Mouse (Mus musculus) granulocyte monocyte progenitor cell, adult 5-6 weeks (primary cell): ENCODE data around the gene Xrra1. TPM values are rescaled to one million over a fixed set of nuclear protein-coding genes. Genes with fewer than 3 reads are reported as not detected.
"Not testable (repeated sequence)": the region's sequence is repeated elsewhere in the genome, so short reads cannot be mapped to it uniquely, and the experiment has no call there.

Experiments
- ATAC-seq: replicated peaks from 2 replicates; pipeline ENCODE4 v1.8.0; 2016; ENCODE audit warnings: mild to moderate bottlenecking, moderate TSS enrichment, inconsistent platforms; ENCODE audit not compliant: poor library complexity, severe bottlenecking
- total RNA-seq, 2 experiments: library from RNA; stranded (forward) in 1 of 2; stranded (reverse) in 1 of 2; fragments of 200-712, 200-1000 nt in 1 of 2; fragments of >200 nt in 1 of 2; fragmentation: Nextera tagmentation in 1 of 2; gene quantifications; 2 replicates each; pipeline ENCODE4 v1.2.3; 2014 to 2017

The Xrra1 gene
- total RNA-seq (2014; fragmentation: Nextera tagmentation) (1.3 TPM in 1 of 2 replicates, not detected in the other), total RNA-seq (2017) (not detected in 2 replicates)

DNA sequence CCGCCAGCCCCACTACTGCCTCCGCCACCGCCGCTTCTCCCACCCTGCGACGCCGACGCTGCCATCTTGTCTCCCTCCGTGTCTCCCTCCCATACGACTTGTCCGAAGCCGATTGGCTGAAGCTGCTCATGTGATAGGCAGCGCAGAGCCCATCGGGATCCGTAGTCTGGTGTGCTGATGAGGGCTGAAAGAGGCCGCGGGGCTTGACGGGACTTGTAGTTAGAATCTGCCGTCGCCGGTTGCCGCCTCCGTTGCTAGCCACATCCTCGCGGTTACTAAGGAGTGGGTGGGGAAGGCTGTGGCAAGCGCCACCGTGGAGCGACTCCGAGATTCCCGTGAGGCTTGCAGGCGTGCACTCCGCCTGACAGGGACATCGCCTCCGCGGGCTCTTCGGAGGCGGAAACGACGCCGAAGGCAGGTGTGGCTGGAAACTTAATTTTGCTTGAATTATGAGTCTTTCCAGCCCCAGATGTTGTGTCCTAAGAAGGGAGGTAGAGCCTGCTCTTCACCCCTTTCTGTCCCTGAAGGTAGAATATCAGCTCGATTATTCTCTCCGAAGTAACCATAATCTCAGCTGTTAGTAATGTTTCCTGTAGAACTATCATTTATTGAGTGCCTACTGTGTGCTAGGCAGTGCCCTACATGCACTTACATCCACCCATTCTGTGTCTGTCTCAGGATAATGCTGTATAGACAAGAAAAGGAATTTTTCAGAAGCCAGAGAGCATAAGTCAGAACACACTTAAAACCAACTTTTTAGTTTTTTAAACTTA, at the start of gene Xrra1:
Gene Xrra1, plus strand, starts transcription at position 304 of the 773 bp plus-strand sequence.
- ATAC-seq, result peak; percentile 93

DNA sequence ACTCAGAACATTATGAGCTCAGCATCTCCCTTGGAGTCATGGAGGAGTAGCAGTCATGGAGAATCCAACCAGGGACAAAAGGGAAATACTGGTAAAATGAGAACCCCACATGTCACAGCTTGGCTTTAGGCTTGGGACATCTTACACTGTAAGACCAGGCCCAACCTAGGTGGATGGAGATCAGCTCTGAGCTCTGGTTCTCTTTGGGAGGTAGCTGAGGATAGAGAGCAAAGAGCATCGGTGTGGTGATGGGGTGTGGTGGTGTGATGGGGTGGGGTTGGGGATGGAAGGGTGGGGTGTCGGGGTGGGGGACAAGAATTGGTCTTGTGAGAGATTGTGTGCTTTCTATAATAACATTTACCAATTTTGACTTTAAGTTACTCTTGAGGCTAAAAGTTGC, 48.1 kb upstream of the Xrra1 start:
- no peak for ATAC-seq

DNA sequence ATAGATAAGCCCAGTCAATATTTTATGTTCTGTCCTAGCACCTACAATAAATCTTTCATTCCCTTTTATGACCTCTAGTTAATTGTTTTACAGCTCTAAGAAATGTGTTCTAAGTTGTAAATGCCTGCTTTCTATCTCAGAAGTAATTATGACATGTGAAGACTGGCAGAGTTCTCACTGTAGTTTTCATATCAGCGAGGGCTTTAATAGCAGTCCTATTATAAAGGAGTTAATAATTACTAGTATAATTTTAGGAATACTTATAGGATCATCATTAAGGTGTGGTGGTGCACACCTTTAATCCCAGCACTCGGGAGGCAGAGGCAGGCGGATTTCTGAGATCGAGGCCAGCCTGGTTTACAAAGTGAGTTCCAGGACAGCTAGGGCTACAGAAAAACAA, 47.3 kb upstream of the Xrra1 start:
- ATAC-seq, result no peak

DNA sequence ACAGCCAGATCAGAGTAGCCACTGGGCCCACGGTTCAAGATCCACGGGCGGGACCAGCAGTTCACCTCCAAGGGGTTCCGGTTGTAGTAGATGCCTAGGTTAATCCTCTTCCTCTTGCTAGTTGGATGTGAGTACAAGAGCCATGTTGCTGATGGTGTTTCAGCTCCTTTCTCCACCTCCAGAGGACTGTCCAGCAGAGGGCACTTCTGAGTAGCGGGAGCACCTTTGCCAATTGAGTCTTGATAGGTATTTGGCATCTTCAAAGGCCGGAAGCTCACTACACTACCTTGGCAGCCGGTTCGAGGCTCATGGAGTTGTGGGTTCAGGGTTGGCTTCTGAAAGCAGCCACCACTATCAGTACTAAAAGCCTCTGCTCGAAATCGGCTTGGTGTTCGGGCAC, 45.5 kb upstream of the Xrra1 start:
- ATAC-seq, result peak; percentile 17; the same call in 1 of the 2 replicates

DNA sequence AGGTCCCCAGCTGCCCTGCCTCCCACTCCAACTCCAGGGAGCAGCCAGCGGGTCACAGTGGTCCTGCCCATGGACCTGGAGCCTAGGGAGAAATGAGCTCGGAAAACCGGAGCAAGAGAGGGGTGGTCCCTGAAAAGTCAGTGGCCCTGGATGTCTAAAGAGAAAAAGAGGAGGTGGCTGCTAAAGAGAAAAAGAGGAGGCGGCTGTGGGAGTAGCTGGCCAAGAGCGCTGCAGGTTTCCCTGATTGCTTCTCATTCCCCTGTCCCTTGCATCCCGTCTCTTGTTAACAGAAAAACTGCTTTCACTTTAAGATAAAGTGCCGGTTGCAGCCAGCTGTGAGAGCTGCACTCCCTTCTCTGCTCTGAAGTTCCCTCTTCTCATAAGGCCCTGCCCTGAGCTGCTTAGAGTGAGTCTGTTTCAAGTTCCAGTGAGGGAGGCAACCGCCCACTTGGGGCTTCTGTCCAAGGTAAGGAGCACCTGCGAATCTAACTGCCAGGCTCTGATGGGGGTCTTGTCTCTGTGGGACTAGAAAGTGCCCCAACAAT, 40.7 kb upstream of the Xrra1 start:
- ATAC-seq, result not testable (repeated sequence)

DNA sequence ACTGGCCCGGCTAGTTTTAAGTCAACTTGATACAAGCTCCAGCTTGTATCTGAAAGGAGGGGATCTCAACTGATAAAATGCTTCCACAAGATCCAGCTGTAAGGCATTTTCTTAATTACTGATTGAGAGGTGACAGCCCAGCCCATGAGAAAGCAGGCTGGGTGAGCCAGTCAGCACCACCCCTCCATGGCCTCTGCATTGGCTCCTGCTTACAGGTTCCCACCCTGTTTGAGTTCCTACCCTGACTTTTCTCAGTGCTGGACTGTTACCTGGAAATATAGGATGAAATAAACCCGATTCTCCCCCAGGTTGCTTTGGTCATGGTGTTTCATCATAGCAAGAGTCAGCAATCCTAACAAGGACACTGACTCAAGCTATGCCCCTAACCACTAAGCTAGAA, 37.0 kb upstream of the Xrra1 start:
- no peak for ATAC-seq

DNA sequence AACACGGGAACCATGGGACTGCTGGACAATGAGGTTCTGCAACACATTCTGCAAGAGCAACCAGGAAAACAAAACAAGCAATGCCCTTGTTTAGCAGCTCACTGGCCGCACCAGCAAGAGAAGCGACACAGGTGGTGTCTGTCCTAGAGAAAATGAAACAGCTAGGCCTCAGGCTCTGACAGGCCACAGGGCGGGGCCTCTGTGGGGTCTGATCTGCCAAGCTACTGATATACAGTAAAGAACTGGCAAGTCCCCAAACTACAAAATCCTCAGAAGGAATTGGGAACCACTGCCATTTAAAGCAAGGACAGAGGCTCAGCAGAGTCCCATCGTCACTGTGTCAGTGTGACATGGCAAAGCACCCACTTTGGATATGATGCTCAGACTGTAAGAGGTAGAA, 36.5 kb upstream of the Xrra1 start:
- ATAC-seq, result no peak

DNA sequence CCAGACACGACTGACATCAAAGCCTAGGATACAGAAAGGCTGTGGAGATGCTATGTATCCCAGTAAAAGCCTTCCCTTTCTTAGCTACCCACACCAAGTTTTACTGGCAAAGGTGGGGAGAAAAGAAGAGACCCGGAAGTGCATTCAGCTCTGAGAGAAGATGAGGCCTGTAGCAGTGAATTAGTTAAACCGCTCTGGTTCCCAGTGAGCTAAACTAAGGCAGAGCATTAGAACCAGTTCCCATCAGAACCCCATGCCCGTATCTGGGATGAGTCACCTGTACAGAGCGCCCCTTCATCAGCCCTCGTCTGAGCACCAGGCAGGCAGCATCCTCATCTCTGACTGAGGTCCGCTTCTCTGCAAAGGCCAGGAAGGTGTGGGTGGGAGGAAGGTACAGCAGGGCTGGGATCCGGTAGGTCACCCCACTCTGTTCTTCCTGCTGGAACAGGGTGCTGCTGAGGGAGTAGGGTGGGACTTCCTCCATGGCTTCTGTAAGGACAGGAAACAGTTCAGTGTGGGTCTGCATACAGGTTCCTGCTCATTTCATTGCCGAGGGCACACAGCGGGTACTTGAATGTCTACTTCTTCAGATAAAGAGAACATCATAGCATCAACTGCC, 35.8 kb upstream of the Xrra1 start:
- ATAC-seq, result no peak

DNA sequence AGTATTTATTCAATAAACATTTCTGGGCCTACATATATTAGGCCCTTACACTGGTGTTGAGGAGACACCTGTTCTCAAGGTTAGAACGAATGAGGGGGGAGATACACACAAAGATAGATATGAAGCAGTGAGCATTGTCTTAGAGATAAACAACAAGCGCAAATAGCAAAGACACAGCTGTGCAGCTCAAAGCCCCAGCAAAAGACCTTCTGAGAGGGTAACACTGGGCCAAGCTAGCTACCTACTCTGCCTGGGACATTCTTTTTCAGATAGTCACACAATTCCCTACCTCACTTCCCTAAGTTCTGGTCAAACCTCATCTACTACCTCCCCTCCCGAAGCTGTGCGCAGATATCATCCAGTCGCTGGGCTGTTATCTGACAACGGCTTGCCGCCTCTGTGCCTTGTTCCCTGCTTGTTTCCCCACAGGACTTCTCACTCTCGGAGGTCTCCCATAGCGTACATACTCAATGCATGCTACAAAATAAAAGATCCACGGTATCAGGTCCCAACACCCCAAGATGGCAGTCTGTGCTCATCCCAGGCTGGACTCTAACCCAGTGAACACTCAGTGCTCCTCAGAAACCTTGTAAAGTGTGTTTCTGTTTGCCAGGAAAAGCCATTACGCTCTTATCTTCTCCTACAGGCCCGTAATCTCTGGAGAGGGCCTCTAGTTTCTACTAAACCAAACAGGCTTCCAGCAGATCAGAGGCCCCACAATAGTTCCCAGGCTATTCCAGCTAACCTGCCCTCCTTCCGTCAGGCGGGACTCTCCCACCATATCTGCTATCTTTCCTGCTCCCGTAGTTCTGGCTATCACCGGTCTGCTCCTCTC, 34.0 kb upstream of the Xrra1 start:
- ATAC-seq, result no peak

DNA sequence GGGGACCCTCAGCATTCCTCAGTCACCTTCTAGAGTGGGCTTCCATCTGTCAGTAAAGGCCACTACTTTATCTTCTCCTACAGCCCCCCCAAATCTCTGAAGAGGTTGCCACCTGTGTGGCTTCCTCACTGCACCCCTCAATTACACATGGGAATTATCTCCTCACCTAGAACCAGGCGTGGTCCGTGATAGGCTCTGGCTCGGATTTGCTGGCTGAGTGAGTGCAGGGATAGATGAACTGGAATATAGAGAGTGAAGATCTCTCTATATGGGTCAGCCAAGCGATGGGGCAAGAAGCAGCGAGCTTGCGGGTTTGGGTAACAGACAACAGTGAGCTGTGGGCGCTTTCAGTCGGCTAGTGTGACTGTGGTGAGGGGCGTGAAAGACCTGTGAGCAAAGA, 33.4 kb upstream of the Xrra1 start:
- no peak for ATAC-seq

DNA sequence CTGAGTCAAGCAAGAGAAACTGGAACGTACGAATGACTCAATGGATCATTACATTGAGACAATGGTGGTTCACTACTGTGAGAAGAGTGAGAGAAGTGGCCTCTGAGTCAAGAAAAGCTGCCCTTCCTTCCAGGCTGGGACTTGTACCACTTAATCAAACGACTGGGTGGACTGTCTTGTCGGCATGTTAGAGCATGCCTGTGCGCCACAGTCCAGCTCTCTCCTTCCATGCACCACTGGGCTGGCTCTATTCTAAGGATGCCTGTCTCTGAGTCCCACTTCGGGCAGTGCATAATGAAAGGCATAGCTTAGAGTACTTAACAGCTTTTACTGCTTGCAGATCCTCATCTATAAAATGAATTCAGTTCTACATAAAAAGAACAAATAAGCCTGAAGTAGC, 32.8 kb upstream of the Xrra1 start:
- ATAC-seq, result no peak

DNA sequence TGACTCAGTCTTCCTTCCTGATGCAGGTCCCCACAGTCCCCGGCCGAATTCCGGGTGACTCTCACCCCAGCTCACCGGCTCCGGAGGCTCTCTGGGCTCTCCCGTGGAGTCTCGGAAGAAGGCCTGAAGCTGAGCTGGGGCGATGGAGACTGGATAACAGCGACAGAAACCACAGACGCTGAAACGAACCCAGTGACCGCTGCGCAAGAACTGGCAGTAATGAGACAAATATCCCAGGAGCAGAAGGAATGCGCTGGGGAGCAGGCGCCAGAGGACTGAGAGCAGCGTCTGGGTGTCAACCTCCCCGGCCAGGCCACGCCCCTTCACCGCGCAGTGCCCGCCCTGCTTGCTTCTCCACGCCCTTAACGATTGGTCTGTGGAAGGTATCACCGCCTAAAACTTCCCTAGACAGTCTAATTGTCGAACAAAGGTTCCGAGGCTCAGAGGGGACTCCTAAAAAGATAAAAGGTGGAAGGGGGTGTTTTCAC, 30.8 kb upstream of the Xrra1 start, which contains the start of gene Neu3:
Gene Neu3, minus strand, starts transcription at position 335 of the 488 bp plus-strand sequence.
- ATAC-seq, result peak; percentile 100

DNA sequence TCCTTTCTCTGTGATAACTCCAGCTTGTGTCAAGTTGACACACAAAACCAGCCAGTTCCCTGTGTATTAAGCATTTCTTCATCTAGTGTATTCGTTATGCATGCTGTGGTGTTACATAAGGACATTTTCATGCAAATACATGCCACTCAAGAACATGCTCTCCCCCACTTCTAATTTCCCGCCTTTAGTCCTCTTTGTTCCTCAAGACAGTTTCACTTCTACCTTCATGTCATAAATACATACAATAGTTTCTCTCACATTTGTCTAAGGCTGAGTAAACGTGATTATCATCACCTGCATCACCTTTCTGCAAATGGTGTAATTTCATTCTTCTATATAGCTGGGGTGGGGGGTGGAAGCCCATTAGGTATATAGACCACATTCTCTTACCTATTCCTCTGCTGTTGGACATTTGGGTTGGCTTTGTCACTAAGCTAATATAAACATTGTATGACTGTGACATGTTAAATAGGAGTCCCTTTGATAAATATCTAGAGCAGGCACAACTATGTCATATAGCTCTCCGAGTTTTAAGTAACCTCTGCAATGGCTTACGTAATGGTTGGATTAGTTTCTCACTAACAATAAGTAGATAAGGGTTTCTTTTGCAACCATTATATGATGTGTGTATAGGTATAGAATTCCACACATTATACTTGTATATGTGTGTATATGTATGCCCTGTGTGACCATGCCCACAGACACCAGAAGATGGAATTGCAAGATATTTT, 25.6 kb upstream of the Xrra1 start:
- peak; percentile 39 for ATAC-seq

DNA sequence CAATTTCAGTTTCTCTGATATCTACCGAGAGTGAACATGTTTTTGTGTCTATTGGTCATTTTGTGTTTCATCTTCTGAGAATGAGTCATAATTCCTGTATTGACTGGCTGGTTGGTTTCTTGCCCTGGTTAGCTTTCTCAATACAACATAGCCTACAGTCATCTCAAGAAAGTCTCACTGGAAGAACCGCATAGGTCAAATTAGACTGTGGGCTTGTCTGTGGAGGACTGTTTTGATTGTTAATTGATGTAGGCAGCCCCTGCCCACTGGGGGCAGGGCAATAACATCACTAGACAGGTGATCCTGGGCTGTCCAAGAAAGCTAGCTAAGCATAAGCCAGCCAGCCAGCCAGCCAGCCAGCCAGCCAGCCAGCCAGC, 25.1 kb upstream of the Xrra1 start:
- ATAC-seq, result peak; percentile 30; the same call in 1 of the 2 replicates

DNA sequence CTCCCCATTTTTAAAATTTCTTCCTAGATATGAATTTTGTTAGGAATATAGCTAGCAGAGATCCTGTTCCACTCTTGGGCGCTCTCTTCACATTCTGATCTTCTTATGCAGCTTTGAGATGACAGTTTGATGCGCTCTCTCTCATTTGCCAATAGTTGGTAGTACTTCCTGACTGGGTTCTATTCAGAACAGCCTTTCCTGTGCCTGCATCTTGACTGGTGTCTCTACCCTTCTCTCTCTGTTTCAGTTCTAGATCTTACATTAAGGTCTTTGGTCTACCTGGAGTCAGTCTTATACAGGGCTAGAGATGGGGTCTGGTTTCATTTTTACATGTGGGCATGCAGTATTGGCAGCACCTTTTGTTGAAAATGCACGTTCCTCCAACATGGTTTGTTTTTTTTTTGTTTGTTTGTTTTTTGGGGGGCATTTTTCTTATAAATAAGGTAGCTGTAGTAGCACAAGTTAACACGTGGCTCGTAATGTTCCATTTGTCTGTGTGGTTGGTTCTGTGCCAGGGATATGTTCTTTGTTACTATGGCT, 24.5 kb upstream of the Xrra1 start:
- no peak for ATAC-seq

DNA sequence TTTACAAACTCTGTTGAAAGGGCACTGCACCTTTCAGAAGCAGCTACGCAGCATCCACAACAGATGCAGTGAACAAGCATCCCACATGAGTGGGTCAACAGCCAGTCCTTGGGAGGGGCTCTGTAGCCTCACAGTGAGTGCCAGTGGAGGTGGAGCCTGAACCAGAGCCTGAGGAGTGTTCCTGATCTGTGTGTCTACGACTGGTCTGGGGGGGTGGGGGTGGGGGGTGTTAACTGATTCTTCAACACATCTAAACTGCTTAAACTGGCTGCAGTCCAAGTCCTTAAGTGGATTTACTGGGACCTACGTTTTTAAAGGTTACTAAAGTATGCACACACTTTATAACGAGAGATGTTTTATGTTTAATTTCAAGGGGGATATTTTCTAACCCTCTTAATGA, 22.1 kb upstream of the Xrra1 start:
- no peak for ATAC-seq

DNA sequence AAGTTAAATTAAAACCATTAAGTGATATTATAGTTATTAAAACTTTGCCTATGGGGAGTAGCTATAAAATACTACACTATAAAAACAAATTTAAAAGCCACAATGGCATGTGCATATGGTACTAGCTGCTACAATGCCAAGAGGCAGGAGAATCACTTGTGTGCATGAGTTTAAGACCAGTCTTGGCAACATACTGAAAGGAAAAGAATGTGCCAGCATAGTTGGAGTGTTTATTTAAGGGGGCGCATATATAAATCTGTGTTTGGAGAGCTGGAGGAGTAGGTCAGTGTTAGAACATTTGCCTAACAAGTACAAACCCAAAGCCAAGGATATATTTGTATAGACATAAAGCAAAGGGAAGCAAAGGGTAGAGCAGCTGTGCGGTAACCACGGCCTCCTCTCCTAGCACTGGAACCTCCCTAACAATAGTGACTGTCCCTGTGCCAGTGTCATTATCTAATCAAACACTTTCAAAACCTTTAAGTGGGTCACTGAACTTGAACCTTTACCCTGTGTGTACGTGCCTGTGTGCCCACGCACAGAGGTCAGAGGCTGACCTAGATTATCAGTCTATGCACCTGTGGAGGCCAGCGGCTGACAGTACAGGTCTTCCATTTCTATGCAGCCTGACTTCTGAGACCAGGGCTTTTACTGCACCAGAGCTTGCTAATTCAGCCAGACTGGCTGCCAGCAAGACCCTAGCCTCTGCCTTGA, 21.4 kb upstream of the Xrra1 start:
- no peak for ATAC-seq

DNA sequence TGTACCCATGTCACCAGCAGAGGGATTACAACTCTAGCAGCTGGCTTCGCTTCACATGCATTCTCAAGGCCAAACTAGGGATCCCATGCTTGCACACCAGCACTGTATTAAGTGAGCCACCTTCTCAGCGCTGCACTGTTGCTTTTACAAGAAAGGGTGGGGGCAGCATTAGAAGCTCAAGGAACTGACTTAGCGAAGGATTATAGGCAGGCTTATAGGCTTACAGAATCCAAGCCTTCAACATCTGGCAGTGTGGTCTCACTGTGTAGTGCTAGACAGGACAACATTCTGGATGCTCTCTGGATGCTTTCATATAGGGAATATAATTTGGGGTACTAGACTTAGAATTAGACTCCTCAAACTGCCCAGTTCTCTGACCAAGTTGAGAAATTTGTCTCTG, 20.7 kb upstream of the Xrra1 start:
- ATAC-seq, result no peak
